Mouse (Mus musculus) MEL-GATA-1-ER (cell line): ENCODE measurements around the gene Lig1.
"Not testable (repeated sequence)": the region's sequence is repeated elsewhere in the genome, so short reads cannot be mapped to it uniquely, and the experiment has no call there.

Source experiments
- DNase-seq: peaks from one replicate; pipeline ENCODE4 v3.0.0-alpha.2; 2012; ENCODE audit warnings: low read depth; ENCODE audit errors: extremely low read depth

The Lig1 gene

DNA sequence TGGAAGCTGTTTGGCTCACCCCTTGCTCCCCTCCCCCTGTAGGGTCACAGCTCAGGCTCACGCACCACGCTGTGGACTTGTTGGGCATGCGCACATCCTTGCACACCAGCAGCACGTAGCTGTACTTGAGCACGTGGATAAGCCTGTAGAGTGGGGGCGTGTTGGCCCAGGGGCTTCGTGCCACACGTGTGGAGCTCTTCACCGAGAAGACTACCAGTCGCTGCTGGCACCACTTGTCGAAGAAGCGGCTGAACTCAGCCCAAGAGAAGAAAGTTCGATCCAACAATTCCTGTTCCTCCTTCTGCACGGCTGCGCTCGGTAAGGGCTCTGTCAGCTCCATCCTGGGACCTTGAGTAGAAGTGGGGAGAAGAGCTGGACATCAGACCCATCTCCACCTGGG lies at the start of gene Lig1:
Lig1 (plus strand) TSS at position 203 of the 400 bp plus-strand sequence.
- DNase-seq = no peak

DNA sequence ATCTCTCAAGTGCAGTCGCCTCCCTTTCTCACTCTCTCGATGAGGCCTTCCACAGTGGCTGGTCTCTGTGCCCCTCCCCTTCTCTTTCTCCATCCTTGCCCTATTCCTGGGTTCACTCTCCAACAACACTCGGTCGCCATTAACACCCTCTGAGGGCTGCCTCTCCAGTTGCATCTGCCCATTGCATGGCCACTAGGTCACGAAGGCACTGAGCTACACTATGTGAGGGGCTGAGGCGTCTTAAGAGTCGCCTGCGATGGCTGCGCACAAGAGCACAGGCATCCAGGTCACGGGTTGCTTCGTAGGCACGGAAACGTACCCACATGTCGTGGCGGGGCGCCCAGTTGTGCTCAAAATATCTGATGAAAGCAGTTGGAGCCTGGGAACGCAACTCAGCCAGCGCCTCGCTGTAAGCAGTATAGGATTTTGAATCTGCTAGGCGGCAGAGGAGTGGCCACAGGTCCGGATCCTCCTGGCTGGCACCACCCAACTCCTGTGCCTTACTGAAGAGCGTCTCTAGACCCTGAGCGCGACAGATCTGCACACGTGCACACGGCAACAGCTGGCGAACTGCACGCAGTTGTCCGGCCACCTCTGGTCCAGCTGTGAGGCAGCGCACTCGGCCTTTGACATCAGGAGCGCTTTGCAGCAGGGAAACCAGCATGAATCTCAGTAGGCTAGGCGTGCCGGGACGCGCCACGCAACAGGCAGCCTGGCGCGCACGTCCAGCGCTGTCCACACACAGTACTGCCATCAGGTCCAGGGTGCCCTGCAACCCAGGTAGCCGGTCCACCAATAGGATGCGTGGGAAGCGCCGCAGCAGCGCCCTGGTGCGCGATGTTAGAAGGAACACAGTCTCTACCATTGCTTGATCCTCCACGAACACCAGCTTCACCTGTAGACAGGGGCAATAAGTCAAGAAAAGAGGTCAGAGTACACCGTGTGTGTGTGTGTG lies 16.1 kb upstream of the Lig1 start:
- DNase-seq = no peak

DNA sequence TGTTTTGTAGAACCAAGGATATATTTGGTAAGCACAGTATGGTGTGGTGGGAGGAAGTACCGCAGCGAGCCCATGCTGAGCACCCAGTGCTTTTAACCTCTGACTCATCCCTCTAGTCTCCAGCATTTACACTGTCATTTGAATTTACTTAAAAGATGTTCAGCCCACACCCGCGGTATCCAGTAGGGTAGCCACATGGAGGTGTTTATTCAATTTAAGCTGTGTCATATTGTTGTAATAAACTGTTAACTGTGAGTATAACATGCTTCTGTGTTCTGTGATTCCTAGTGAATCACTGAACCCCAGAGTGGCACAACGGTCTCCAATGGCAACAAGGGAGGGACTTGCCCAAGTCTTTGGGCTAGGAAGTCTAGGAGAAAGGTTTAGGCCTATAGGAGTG lies 13.2 kb upstream of the Lig1 start:
- no peak for DNase-seq

DNA sequence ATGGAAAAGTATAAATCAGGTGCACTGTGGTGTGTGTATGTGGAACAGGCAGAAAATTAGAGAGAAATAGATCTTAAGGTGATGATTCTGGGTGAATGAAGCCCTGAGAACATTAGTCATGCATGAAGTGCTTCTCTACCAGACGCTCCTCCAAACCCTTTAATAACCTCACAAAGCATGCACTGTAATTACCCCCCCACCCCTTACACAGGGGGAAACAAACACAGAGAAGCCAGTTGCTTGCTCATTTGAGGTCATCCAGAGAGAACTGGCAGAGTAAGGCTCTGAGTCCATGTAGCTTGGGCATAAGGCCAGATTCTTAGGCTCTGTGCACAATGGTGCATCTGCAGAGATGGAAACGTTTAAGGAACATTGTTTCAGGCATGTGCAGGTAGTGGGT lies 12.7 kb upstream of the Lig1 start:
- DNase-seq = no peak

DNA sequence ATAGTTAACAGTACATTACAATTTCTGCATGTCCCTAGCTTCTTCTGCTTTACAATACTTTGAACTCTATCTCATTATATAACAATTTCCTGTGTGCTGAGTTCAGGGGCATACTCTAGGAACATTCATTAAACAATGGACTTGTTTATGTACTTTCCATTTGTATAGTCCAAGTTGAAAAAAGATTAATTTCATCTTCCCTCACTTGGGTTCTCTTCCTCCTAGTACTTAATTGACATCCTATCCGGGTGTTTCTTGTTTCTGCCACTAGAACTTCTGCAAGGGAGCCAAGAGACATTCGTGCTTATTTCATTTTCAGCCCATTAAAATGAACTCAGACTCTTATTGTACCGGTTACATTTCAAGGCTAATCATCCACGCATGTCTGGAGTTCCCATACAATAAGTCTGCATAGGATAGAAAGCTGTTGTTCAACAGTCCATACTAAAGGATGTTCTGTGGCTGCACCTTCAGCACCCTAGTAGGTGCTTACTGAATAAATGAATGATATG lies 8.3 kb upstream of the Lig1 start:
- no peak for DNase-seq

DNA sequence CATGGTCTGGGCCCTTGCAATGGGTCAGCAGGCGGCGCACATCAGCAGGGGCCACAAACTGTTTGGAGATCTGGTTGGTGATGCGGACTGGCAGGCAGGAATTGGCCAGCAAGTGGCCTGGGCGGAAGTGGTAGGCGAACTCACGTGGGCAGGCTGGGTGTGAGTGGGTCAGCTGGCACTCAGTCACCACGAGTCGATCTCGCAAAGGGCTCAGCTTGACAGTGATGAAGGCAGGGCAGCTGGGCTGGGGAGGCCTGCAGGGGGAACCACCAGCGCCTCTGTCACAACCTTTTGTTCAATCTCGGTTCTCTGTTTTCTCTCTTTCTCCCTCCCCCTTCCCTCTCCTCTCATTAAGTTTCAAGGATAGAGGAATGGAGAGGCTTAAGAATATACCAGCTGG lies 7.7 kb upstream of the Lig1 start:
- no peak for DNase-seq

DNA sequence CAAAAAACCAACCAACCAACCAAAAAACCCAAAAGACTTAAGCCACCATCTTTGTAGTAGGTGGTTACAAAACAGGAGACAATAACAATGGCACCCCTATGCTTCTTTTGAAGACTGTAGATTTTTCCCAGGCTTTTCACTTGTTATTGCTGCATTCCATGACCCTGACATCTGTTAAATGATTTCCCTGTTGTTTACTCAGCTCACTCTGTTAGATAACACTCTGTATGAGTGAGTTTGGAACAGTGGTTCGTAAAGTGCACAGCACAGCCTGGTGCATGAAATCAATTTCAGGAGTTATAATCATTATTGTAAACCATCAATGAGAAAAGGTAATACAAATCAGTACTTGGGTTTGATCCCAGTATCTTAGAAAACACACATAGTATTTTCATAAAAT lies 5.4 kb upstream of the Lig1 start:
- DNase-seq = no peak

DNA sequence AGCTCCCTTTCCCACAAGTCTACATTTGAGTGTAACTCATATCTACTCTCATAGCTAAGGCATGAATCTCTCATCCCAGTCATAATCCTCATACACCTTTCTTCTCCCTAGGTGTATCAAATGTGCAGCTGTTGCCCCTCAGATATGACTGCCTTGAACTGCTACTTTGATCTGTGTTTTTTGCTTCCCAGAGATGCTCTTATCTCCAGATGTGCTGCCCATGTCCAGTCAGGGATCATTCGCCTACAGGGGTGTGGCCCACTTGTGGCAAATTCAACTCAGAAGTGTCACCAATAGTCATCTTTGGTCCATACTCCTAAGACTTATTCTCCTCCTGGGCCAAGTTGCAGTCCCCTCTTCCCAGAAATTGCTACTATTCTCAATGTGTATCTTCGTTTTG lies 750 bp downstream of the Lig1 start:
- no peak for DNase-seq

DNA sequence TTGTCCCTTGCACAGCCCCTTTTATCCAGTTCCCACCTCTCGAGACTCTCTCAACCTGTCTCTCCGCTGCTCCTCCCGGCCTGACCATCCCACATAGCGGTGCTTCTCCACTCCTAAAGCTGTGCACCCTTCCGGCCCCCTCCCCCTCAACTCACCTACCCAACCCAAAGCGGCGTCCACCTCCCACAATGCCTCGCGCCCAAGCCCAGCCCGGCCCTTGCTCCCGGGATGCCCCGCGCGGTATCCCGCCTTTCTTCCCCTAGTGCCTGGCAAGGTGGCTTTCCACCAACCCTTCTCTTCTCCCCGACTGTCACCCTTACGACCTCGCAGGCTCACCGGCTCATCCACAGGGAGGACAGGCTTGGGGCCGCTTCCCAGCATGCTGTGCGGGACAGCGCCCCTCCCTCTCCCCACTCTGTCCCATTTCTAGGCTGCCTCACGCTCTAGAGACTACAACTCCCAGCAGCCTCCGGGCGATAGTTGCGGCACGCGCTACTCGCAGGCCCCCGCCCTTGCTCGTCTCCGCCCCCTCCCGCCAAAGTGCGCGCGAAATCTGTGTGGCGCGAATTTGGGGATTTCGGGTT lies 1.3 kb downstream of the Lig1 start, which contains the start of gene Zswim9:
Zswim9 (minus strand) TSS at position 414 of the 584 bp plus-strand sequence.
- DNase-seq = peak; percentile 79

DNA sequence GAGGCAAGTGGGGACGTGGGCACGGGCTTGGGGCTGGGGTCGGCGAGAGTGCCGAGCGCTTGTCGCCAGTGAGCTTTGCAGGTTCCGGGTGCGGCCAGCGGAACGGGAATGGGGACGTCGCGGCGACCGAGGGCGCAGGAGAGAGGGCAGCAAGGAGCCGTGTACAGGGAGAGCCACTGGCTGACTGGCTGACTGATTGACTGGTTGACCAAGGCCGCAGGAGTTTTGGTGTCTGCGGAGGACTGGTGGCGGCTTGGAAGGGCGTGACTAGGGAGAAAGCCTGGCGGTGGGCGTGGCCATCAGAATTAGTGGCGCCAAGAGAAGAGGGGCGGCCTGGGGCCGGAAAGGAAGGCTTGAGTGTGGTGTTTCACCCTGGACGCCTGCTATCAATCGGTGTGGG lies 1.9 kb downstream of the Lig1 start:
- DNase-seq = not testable (repeated sequence)

DNA sequence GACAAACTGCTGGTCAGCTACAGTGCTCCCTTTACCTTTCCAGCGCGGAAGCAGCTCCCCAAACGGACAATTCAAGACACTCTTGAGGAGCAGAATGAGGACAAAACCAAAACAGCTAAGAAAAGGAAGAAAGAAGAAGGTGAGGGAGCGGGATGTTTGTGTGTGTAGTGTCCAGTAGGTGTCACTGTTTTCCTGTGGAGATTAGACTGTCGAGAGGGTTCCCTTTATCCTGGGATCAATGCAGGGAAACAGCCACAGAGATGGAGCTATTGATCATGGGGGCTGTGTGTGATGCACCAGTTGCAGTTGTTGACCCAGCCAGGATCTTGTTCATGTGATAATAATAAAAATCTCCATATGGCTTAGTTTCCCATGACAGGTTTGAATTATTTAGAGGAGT lies 11.5 kb downstream of the Lig1 start:
- DNase-seq = no peak

DNA sequence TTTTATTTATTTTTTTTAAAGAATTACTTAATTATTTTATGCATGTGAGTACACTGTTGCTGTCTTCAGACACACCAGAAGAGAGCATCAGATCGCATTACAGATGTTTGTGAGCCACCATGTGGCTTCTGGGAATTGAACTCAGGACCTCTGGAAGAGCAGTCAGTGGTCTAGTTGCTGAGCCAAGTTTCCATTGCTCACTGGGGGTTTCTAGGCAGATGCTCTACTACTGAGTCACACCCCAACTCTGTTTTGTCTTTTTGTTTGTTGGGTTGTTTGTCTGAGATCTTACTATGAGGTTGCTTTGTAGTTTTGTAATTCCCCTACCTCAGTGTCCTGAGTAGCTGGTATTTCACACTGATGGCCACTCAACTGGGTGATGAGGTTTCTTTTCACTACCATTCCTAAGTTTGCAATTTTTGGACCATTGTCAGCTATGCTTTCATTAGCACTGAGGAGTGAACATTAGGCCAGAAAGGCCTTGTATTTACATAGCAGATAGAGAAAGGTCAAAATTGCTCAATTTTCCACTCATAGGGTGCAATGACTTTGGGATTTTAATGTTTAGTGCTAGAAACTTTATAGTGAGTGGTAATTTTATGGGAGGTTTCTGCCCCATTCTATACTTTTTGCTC lies 13.1 kb downstream of the Lig1 start:
- DNase-seq = no peak

DNA sequence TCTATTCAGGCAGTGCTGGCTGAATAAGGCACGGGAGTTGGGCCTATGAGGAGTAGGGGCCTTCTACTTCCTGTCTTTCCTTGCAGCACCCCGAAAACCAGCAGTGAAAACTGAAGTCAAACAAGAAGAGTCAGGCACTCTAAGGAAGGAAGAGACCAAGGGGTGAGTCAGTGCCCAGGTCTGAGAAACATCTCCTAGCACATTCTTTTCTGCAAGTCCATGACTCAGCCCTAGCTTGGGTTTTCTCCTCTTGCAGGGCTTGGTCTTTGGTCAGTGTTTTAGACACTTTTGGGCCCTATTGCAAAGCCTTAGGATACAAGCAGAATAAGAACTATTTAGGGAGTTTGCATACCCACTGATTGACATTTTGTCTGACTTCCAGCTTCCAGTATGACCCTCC lies 14.3 kb downstream of the Lig1 start:
- no peak for DNase-seq

DNA sequence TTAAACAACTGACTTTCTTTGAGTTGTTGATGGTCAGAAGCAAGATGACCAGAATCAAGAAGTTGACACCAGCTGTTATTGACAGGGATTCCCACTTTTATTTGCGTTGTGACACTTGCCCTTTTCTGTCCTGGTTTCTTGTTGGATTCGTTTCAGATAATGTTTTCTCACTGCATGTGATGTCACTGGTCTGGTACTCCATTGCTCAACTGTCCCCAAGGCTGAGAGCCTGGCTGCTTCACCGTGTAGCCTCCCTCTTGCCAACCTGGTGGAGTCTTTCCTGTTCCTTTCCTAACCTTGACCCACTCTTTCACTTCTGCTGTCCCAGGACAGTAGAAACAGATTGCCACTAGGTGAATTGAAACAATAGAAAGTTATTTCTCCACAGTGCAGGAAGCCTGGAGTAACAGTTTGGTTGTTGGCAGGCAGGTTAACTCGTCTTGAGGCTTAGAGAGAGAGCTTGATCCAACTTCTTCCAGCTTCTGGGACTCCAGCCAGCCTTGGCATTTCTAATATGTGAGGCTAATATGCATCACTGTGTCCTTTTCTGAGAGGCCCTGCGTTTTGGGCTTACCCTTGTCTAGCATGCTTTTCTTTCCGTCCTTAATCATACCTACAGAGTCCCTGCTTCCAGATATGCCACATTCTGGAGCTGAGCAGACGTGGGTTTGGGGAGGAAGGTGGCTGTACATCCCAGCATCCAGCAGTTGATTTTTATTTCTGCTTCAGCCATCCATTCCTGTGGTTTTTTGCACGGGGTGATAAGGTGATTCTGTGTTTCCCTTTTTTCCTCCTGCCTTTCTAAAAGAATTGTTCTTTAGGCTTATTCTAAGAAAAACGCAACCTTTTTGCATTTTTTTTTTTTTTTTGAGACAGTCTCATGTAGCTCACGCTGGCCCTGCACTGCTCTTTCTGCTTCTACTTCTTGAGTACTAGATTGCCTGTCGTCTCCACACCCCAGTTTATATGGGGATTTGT lies 17.1 kb downstream of the Lig1 start:
- peak; percentile 57 for DNase-seq

DNA sequence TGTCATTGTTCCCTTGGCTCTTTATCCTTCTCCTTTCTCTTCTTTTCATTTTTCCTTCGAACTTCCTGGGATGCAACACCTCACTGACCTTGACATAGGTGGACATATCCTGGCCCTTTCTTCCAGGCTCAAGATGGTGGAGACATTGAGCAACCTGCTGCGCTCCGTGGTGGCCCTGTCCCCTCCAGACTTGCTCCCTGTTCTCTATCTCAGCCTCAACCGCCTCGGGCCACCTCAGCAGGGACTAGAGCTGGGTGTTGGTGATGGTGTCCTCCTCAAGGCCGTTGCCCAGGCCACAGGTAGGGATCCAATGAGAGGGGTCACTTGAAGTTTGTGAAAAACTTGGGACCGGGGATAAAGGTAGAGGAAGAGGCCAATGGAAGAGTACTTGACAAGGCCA lies 18.2 kb downstream of the Lig1 start:
- no peak for DNase-seq

DNA sequence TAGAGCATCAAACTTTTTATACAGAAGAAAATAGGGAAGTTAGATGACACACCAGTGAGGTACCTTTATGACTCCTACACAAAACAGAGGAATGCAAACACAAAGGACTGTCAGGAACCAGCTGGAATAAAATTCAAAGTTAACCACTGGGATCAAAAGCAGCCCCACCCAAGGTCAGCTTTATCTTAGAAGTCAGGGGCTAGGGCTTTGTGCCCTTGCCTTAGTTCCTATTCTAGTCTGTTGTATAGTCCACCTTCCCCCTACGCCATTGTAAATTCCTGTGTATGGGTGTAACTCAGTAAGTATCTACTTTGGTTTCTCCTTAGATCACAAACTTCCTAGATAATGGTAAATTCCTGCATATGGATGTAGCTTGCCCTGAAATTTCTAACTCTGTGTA lies 20.6 kb downstream of the Lig1 start:
- no peak for DNase-seq

DNA sequence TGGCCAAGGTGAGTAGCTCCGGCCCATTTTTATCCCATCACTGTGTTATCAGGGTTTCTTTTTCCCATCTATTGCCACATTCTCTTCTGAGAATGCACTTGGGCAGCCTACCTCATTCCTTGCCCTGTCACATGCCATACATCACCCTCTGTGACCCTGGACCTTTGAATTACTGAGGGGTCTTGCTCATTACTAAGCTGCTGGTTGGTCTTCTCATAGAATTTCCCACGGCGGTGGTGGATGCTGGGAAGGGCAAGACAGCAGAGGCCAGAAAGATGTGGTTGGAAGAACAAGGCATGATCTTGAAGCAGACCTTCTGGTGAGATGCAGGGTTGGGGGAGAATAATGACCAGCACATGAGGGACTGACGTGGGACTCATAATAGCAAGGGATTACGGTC lies 21.7 kb downstream of the Lig1 start:
- no peak for DNase-seq

DNA sequence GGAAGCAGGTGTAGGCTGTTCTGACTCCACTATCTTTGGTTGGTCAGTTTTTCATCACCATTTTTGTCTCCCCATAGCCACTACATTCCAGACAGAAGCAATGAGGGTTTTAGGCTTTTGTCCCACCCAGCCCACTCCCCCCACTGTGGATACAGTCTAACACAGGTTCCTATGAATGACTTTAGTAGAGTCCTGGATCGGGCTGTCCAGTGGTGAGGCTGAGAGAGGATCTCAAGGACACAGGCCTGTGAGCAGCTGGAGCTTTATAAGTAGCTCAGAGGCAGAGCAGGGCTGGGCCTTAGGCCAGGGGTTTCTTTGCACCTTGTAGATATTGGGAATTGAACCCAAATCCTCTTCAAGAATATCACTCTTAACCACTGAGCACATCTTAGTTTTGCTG lies 24.6 kb downstream of the Lig1 start:
- DNase-seq = no peak

DNA sequence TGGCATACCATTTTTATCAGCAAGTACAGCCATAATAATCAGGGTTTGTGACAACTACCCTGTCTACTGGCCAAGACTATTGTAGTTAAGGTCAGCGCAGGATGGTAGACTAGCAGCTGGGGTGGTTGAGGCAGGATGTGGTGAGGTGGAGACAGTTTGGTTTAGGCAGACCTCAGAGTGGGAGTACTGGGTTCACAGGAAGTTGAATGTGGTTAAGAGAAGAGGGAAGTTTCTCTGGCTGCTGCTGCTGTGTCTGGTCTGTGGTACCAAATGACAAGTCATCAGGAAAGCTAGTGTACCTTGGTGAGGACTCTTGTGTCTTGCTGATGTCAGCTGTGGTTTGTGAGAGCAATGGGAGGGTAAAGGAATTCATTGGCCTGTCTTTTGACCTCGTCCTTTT lies 25.7 kb downstream of the Lig1 start:
- peak; percentile 85 for DNase-seq

DNA sequence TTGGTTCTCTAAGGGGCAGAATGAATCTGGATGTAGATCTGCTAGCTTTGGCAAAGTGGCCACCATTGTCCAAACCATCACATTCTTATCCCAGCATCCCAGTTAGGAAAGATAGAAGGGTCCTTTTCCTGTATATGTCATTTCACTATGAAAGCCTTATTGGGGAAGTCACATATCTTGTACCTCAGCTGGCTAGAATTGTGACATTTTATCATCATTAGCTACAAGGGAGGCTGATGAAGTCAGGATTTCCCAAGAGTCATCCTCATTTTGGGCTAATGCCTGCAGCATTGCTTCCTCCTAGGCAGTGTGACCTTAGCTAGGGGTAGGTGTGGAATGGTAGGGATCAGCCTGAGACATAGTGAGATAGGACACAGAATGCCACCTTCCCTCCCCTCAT lies 26.3 kb downstream of the Lig1 start:
- no peak for DNase-seq

DNA sequence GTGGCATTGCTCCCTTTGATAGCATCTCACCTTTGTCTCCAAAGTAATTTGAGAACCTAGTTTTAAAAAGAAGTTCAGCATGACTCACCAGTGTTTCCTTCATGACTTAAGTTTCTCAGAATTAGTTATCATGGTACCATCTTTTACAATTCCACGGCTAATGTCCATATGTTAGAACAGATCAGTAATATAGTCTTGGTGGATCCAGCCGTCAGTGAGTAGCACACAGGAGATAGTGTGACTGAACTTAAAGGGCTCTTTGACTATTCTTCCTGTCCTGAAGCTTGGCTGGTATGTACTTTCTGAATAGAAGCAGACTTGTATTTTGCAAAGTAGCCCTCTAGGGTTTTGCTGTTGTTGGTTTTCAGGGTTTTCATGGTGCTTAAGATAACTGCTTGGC lies 32.3 kb downstream of the Lig1 start:
- DNase-seq = no peak
